Comparison of ENCODE assay signal across 10 mouse cellular contexts in the genomic region with DNA sequence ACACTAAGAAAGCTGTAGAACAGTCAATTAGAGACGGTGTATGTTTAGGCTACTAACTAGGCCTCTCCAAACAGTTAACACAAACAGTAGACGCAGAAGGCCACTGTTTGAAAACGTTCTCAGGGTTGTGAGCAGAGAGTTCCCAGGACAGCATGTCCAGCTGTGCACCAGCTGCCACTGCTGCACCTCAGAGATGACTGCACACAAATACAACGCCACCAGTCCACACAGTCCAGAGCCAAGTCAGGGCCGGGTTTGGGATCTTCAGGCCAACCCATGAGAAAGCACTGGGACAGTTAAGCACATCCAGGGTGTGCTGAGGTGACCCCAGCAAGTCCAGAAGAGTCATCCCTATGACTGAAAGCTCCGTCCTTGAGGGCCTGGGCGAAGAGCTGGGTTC.
DNase-seq lines count a peak whose midpoint lies in the region; ATAC-seq lines count a peak whose summit lies in the region.
"Had no signal": no experiment of that assay in that cellular context is flagged by ENCODE, and none has a peak within 500 bp of the region (broad histone marks: within the 10 kb centered on the region; RNA-seq: fewer than 3 reads in every experiment).

No protein-coding gene starts in this region.

- no peak for ATAC-seq in neural tube, embryonic 11.5 days (ENCODE audit: insufficient read depth, low FRiP score, low TSS enrichment)
- no peak for ATAC-seq in heart, embryonic 16.5 days (replicated peaks; ENCODE audit: extremely low read depth, insufficient read depth, low FRiP score)
- no peak for ATAC-seq in limb, embryonic 15.5 days (ENCODE audit: insufficient number of reproducible peaks, low FRiP score, low TSS enrichment, low read depth)

- H3K4me2 ChIP-seq in neural tube, embryonic 11.5 days (ENCODE audit: low read depth): no peak overlapping the region
- H3K4me2 ChIP-seq in heart, embryonic 16.5 days (ENCODE audit: low read depth, low read length): 0 out of 2 replicates have a peak overlapping the region, but pooled peaks have one; percentile 4
- H3K4me2 ChIP-seq in limb, embryonic 15.5 days: no peak overlapping the region

- WGBS in neural tube, embryonic 11.5 days: 67% methylated on average over 7 of the region's 7 CpGs
- 59% methylated on average over 7 of the region's 7 CpGs for WGBS in heart, embryonic 16.5 days
- 61% methylated on average over 7 of the region's 7 CpGs for WGBS in limb, embryonic 15.5 days

- no peak overlapping the region for H3K4me3 ChIP-seq in neural tube, embryonic 11.5 days (ENCODE audit: low read depth, low read length)
- no peak overlapping the region for H3K4me3 ChIP-seq in heart, embryonic 16.5 days (ENCODE audit: low read length)
- no peak overlapping the region for H3K4me3 ChIP-seq in limb, embryonic 15.5 days

- no peak for DNase-seq in neural tube, embryonic 11.5 days (ENCODE audit: low spot score)
- DNase-seq in neural tube, embryonic 10.5 days (ENCODE audit: extremely low spot score, low spot score): no peak
- peak; percentile 37 for DNase-seq in testis, postnatal 14 days (ENCODE audit: low spot score)
- no peak for DNase-seq in thymus, postnatal 25 days
- no peak for DNase-seq in urinary bladder, postnatal 36 days (ENCODE audit: low spot score in 2 of 2)
- DNase-seq in spleen, postnatal 4 days (ENCODE audit: low spot score in 2 of 2): no peak
- DNase-seq: cerebellum, postnatal 36 days; kidney, postnatal 25 days had no signal

- peak overlapping the region; percentile 54; the same call in 1 of the 2 replicates for H3K27ac ChIP-seq in neural tube, embryonic 11.5 days (ENCODE audit: low read depth, low read length)
- H3K27ac ChIP-seq in heart, embryonic 16.5 days (ENCODE audit: low read length): peak overlapping the region; percentile 79
- peak overlapping the region; percentile 11 for H3K27ac ChIP-seq in limb, embryonic 15.5 days

- no peaks in the 10 kb centered on the region for H3K27me3 ChIP-seq in neural tube, embryonic 11.5 days (ENCODE audit: control insufficient read depth, insufficient read depth, low read length)
- H3K27me3 ChIP-seq in heart, embryonic 16.5 days (ENCODE audit: control insufficient read depth, insufficient read depth, low read length): no peaks in the 10 kb centered on the region
- no peaks in the 10 kb centered on the region for H3K27me3 ChIP-seq in limb, embryonic 15.5 days

- H3K4me1 ChIP-seq in neural tube, embryonic 11.5 days (ENCODE audit: control insufficient read depth, insufficient read depth, low read length): peaks cover 8% of the 10 kb centered on the region
- peaks cover 66% of the 10 kb centered on the region for H3K4me1 ChIP-seq in heart, embryonic 16.5 days (ENCODE audit: control insufficient read depth, insufficient read depth, low read length)
- peaks cover 18% of the 10 kb centered on the region; the same call in 1 of the 2 replicates for H3K4me1 ChIP-seq in limb, embryonic 15.5 days

- H3K9ac ChIP-seq in neural tube, embryonic 11.5 days (ENCODE audit: low read length): no peak overlapping the region
- H3K9ac ChIP-seq in heart, embryonic 16.5 days (ENCODE audit: low read length): peak overlapping the region; percentile 38; the same call in 1 of the 2 replicates
- no peak overlapping the region for H3K9ac ChIP-seq in limb, embryonic 15.5 days

- no peaks in the 10 kb centered on the region for H3K36me3 ChIP-seq in neural tube, embryonic 11.5 days (ENCODE audit: control insufficient read depth, insufficient read depth, low read length)
- H3K36me3 ChIP-seq in heart, embryonic 16.5 days (ENCODE audit: control insufficient read depth, insufficient read depth): peaks cover 5% of the 10 kb centered on the region
- H3K36me3 ChIP-seq in limb, embryonic 15.5 days: 0 out of 2 replicates have a peak, but pooled peaks cover 4% of the 10 kb centered on the region

- H3K9me3 ChIP-seq in neural tube, embryonic 11.5 days (ENCODE audit: control insufficient read depth, low read length): no peaks in the 10 kb centered on the region
- no peaks in the 10 kb centered on the region for H3K9me3 ChIP-seq in heart, embryonic 16.5 days (replicated peaks; ENCODE audit: control insufficient read depth, low read length)
- no peaks in the 10 kb centered on the region for H3K9me3 ChIP-seq in limb, embryonic 15.5 days

Comparison
In these comparisons a context has a peak if more than half of its experiments do, and no peak if none do; other contexts are left out.
1. H3K27ac ChIP-seq: peak in every context shown above with its lines; median percentile 79 in heart, embryonic 16.5 days; 54 in neural tube, embryonic 11.5 days; 11 in limb, embryonic 15.5 days.